Mouse (Mus musculus) stomach, embryonic 16.5 days (tissue): ENCODE data around the gene Ccdc57. TPM values are rescaled to one million over a fixed set of nuclear protein-coding genes. Genes with fewer than 3 reads are reported as not detected.

Experiments used
- ATAC-seq: fragments of 200-750 bp; cut with Nextera tagmentation; 2 replicates; pipeline ENCODE4 v1.8.0; 2017; ENCODE audit warnings: moderate number of reproducible peaks, moderate TSS enrichment; ENCODE audit not compliant: insufficient read depth, low FRiP score
- H3K27ac ChIP-seq: fragments of 300-500 bp; sonication (generic); 2 replicates; pipeline ENCODE4 v1.5.1; 2014; ENCODE audit warnings: low read length
- H3K27me3 ChIP-seq: fragments of 300-500 bp; sonication (generic); 2 replicates; pipeline ENCODE4 v1.6.1; 2014; ENCODE audit warnings: low read length, control low read depth, mixed read lengths; ENCODE audit not compliant: control insufficient read depth, insufficient read depth
- H3K36me3 ChIP-seq: fragments of 300-500 bp; sonication (generic); 2 replicates; pipeline ENCODE4 v1.6.1; 2014; ENCODE audit warnings: low read length; ENCODE audit not compliant: control insufficient read depth, insufficient read depth
- H3K4me1 ChIP-seq: fragments of 300-500 bp; sonication (generic); 2 replicates; pipeline ENCODE4 v1.6.1; 2014; ENCODE audit warnings: low read length, control low read depth, mixed read lengths; ENCODE audit not compliant: control insufficient read depth, insufficient read depth
- H3K4me2 ChIP-seq: fragments of 300-500 bp; sonication (generic); 2 replicates; pipeline ENCODE4 v1.6.1; 2014; ENCODE audit warnings: low read depth, low read length, mixed read lengths
- H3K4me3 ChIP-seq: fragments of 300-500 bp; sonication (generic); replicated peaks from 2 replicates; pipeline ENCODE4 v1.5.1; 2014; ENCODE audit warnings: mild to moderate bottlenecking, low read length
- H3K9ac ChIP-seq: fragments of 300-500 bp; sonication (generic); 2 replicates; pipeline ENCODE4 v1.6.1; 2014; ENCODE audit warnings: low read length
- H3K9me3 ChIP-seq: fragments of 300-500 bp; sonication (generic); replicated peaks from 2 replicates; pipeline ENCODE4 v1.6.1; 2016; ENCODE audit warnings: low read length, control low read depth; ENCODE audit not compliant: control insufficient read depth
- WGBS: fragments of 180-500 bp; shearing (Covaris S2); extraction: QIAGEN DNeasy Blood & Tissue Kit; methylation state at CpG from one replicate; pipeline ENCODE4 v1.1.7; 2014; 5-methylcytosine and 5-hydroxymethylcytosine counted together
- polyA plus RNA-seq: library from polyadenylated mRNA; unstranded; fragments of >200 nt; fragmentation: Nextera tagmentation; extraction: Ambion mirVana; gene quantifications from 2 replicates; pipeline ENCODE4 v1.2.1, GENCODE M21; 2015

The Ccdc57 gene
- polyA plus RNA-seq, 1 experiment from 2014 or later, result 5.2 TPM

DNA sequence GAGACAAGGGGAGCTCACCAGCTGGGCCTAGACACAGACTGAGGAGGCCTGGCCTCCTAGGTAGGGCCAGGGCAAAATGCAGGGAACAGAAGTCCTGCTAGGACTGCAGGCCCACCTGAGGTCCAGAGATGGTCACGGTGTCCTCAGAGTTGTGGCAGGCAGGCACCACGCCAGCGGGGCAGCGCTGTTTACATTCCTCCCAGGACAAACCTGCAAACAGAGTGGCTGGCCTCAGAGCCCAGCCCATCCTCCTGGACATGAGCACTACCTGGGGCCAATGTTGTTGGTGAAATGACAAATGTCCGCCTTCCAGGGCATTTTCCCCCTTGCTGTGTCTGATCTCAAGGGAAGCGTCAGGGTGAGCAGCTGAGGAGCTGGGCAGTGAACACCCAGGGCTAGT lies 115.3 kb downstream of the Ccdc57 start:
- WGBS, result 82% methylated on average over 6 of the region's 6 CpGs

DNA sequence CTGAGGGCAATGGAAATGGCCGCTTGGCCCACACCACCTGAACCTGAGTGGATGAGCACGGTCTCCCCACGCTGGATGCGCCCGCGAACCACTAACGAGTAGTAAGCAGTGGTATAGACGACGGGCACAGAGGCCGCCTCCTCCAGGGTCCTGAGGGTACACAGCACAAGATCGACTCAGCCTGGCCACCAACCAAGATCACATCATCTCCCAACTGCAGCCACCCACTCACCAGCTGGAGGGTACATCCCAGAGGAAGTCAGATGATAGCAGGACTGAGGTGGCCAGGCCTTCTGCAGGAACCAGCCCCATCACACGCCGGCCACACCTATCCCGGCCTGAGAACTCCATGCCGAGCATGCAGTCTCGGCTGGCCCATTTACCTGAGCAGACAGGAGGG lies 120.6 kb downstream of the Ccdc57 start:
- no peak overlapping the region for H3K27ac ChIP-seq
- WGBS, result 91% methylated on average over 16 of the region's 16 CpGs
- H3K4me3 ChIP-seq, result no peak overlapping the region
- peaks cover 85% of the 10 kb centered on the region for H3K36me3 ChIP-seq
- H3K4me1 ChIP-seq, result no peaks in the 10 kb centered on the region
- no peak for ATAC-seq
- H3K9ac ChIP-seq, result no peak overlapping the region
- no peaks in the 10 kb centered on the region for H3K27me3 ChIP-seq
- H3K4me2 ChIP-seq, result no peak overlapping the region
- H3K9me3 ChIP-seq, result no peaks in the 10 kb centered on the region

More for the DNA sequence above, 115.3 kb downstream of the Ccdc57 start:
- Histone ChIP-seq H3K9ac (no peak overlapping the region), H3K4me2 (no peak overlapping the region), H3K9me3 (no peaks in the 10 kb centered on the region), H3K4me1 (peaks cover 12% of the 10 kb centered on the region), H3K4me3 (no peak overlapping the region), H3K27ac (no peak overlapping the region), H3K27me3 (no peaks in the 10 kb centered on the region), H3K36me3 (peaks cover 61% of the 10 kb centered on the region)
- ATAC-seq, result no peak

DNA sequence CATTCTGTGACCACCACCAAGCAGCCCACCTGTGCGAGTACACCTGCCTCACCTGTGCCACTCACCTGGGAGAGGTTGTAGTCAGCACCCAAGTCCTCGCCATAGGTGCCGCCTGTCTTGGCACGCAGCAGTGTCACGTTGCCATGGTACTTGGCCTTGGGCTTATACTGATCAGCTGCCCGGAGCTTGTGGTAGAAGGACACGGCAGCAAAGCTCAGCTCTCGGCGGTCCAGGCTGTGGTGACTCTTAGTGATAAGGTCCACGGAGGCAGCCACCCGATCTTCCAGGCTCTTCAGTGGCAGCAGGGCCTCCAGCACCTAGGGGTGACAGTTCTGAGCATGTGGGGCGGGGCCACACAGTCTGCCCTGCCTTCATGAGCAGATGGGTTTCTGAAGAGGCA lies 124.7 kb downstream of the Ccdc57 start:
- Histone ChIP-seq H3K4me1 (no peaks in the 10 kb centered on the region), H3K9ac (no peak overlapping the region), H3K27ac (no peak overlapping the region), H3K9me3 (no peaks in the 10 kb centered on the region), H3K27me3 (no peaks in the 10 kb centered on the region), H3K4me3 (no peak overlapping the region), H3K36me3 (peaks cover 67% of the 10 kb centered on the region), H3K4me2 (no peak overlapping the region)
- 86% methylated on average over 12 of the region's 12 CpGs for WGBS
- no peak for ATAC-seq

DNA sequence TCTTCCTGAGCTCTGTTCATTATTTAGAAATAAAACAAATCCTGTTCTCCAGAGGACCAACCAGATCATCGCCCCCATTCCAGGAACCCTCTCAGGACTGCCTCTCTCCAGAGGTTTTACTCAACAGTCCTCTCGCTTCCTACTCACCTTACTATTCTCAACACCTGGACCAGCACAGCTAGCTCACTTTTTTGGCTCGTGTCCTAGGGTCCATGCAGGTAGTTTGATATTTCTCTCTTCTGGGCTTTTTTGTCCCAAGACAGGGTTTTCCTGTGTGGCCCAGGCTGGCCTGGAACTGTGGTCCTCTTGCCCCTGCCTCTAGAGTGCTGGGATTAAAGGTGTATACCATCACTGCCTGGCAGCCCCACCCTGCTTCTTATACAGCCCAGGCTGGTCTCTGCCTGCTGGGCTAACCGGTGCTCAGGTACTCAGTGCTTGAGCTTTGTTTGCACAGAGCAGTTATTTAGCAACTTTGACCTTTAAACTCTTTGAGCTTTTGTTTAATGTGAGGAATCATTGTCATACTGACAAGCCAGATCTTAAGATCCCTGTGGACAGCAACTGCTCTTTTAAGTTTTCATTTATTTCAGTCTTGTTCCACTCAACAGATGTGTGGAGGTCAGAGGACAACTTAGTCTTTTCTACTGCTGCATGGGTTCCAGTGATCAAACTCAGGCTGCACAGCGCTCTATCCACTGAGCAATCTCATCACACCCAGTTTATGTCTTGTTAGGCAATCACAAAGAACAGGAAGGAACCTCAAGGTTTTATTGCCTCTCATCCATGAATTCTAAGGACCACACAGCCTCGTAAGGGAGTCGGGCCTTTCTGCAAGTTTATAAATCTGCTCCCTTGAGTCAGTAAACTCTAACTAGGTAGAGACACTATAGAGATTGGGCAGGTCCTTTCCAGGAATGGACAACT lies 127.0 kb downstream of the Ccdc57 start:
- H3K36me3 ChIP-seq, result peaks cover 48% of the 10 kb centered on the region
- H3K27me3 ChIP-seq, result no peaks in the 10 kb centered on the region
- no peak for ATAC-seq
- WGBS, result 82% methylated on average over 7 of the region's 7 CpGs
- no peak overlapping the region for H3K4me3 ChIP-seq
- H3K9ac ChIP-seq, result no peak overlapping the region
- H3K4me2 ChIP-seq, result no peak overlapping the region
- no peaks in the 10 kb centered on the region; the same call in 1 of the 2 replicates for H3K4me1 ChIP-seq
- no peaks in the 10 kb centered on the region for H3K9me3 ChIP-seq
- H3K27ac ChIP-seq, result no peak overlapping the region

DNA sequence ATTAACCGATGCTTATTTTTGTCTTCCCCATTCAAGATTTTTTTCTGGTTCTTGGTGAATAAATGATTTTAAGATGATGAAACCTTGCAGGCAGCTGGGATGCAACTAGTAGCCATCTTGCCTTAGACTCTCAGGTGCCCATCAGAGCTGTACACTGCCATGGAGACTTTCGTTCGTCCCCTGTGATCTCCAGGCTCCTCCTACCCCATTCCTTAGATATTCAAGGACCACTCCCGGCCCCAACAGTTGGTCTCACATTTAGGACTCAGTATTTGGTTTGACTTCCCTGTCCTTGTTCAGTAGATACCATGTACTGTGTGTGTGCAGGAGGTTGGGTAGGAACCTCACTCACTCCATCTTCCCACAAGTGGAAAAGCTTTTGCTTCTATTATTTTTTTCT lies 127.9 kb downstream of the Ccdc57 start:
- H3K9me3 ChIP-seq, result no peaks in the 10 kb centered on the region
- H3K36me3 ChIP-seq, result peaks cover 40% of the 10 kb centered on the region
- peaks cover 3% of the 10 kb centered on the region; the same call in 1 of the 2 replicates for H3K4me1 ChIP-seq
- H3K4me3 ChIP-seq, result no peak overlapping the region
- ATAC-seq, result no peak
- no peaks in the 10 kb centered on the region for H3K27me3 ChIP-seq
- H3K27ac ChIP-seq, result no peak overlapping the region
- 66% methylated on average over 4 of the region's 4 CpGs for WGBS
- no peak overlapping the region for H3K4me2 ChIP-seq
- H3K9ac ChIP-seq, result no peak overlapping the region

DNA sequence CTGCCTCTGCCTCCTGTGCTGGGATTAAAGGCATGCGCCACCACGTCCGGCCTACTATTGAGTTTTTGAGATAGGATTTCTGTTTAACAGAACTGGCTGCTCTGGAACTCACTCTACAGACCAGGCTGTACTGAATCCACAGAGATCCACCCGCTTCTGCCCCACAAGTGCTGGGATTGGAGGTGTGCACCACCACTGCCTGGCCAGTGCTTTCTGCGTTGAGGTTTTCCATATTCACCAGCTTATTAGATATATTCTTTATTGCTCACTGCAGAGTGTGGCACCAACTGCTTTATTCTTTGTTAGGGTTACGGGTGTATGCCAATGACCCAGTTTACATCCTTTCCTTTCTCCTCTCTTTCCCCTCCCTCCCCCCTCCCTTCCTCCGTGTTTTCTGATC lies 128.4 kb downstream of the Ccdc57 start:
- Histone ChIP-seq H3K4me3 (no peak overlapping the region), H3K9me3 (no peaks in the 10 kb centered on the region), H3K27ac (no peak overlapping the region), H3K9ac (no peak overlapping the region), H3K4me1 (peaks cover 3% of the 10 kb centered on the region; the same call in 1 of the 2 replicates), H3K36me3 (peaks cover 35% of the 10 kb centered on the region), H3K27me3 (no peaks in the 10 kb centered on the region), H3K4me2 (no peak overlapping the region)
- WGBS, result 82% methylated on average over 7 of the region's 7 CpGs
- no peak for ATAC-seq

DNA sequence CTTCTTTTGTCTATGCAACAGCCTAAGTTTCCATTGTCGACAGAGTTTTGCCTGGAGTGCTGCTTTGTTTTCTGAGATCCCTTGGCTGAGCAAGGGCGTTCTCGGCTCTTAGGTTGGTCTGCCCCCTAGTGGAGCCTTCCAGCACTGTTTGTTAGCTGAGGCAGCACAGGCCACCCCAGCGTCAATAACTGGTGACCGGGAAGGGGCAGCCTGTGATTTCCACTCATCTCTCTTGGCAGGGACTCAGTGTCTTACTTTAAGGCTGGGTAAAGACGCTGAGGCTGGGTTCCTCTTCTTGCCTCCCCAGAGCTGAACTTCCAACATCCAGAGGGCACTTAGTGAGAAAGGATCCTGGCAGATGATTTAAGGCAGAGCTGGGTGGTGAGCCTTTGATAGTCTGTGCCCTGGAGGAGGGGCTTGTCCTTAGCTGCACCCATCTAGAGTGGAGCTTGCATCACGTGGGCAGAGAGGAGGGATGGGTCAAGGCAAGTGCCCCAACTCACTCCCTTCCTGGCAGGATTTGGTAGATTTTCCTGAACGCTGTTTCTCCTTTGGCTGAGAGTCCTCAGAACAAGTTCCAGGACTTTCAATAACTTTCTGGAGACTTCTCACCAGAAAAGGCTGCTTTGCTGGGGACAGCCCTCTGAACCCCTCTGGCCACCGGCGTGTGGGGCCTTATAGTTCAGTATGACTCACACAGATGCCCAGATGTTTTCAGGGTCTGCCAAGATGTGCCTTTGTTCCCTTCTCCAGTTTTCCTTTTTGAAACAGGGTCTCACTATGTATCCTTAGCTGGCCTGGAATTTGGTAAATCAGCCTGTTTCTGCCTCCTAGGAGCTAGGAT lies 132.4 kb downstream of the Ccdc57 start:
- Histone ChIP-seq H3K9me3 (no peaks in the 10 kb centered on the region), H3K27ac (peak overlapping the region; percentile 23; the same call in 1 of the 2 replicates), H3K4me2 (no peak overlapping the region), H3K27me3 (no peaks in the 10 kb centered on the region), H3K9ac (peak overlapping the region; percentile 46), H3K36me3 (no peaks in the 10 kb centered on the region), H3K4me1 (peaks cover 8% of the 10 kb centered on the region), H3K4me3 (no peak overlapping the region)
- WGBS, result 9% methylated on average over 10 of the region's 10 CpGs
- ATAC-seq, result peak; percentile 73

DNA sequence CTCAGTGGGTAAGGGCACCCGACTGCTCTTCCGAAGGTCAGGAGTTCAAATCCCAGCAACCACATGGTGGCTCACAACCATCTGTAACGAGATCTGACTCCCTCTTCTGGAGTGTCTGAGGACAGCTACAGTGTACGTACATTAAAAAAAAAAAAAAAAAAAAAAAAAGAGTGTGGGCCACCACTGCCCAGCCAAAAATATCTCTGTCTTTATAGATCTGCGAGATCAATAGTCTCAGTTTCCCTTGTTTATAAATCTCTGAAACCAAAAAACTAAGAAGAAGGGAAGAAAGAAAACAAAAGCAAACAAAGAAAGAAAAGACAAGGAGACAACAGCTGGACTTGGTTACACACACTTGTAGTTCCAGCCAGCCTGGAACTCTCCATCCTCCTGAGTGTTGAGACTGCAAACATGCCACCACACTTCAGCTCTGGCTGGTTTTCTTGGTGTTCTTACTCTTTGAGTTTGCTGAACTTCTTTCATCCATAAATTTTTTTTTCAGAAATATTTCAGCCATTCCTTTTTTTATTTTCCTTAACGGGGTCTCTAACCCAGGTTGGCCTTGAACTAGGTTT lies 133.3 kb downstream of the Ccdc57 start:
- Histone ChIP-seq H3K4me2 (no peak overlapping the region), H3K4me1 (peaks cover 13% of the 10 kb centered on the region), H3K9ac (no peak overlapping the region), H3K27ac (no peak overlapping the region), H3K27me3 (no peaks in the 10 kb centered on the region), H3K36me3 (no peaks in the 10 kb centered on the region), H3K9me3 (no peaks in the 10 kb centered on the region), H3K4me3 (no peak overlapping the region)
- 70% methylated on average over 6 of the region's 6 CpGs for WGBS
- no peak for ATAC-seq

DNA sequence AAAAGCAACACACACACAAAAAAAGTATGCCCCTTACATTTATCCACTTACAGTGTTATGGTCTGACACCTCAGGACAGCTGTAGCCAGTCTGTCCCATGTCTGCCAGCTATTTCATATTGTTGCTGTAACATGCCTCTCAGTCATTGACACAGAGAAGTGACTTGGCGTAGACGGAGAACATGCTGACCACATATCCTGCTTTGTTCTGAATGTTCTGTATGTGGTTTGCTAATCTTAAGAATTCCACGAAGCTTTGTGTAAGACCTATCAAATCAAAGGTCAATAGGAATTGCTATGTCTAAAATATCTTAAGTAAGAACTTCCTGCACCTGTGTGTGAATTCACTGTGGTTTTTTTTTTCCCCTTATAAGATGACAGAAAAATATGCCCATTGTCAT lies 134.4 kb downstream of the Ccdc57 start:
- Histone ChIP-seq H3K27me3 (no peaks in the 10 kb centered on the region), H3K9me3 (no peaks in the 10 kb centered on the region), H3K36me3 (no peaks in the 10 kb centered on the region), H3K4me3 (no peak overlapping the region), H3K27ac (no peak overlapping the region), H3K4me1 (peaks cover 13% of the 10 kb centered on the region), H3K4me2 (no peak overlapping the region), H3K9ac (no peak overlapping the region)
- WGBS, result 78% methylated on average over 3 of the region's 3 CpGs
- ATAC-seq, result no peak
